Mouse (Mus musculus): ENCODE data around the gene Ccl5. TPM values are rescaled to one million over a fixed set of nuclear protein-coding genes. Genes with fewer than 3 reads are reported as not detected.

Gene Ccl5
- total RNA-seq (2018; cell fraction: chromatin; rRNA removed) = 1,000 to 10,000 TPM in 11 of 26 experiments, 100 to 1,000 TPM in 8, 10 to 100 TPM in 5, 1 to 10 TPM in 2; 2.2 to 3,982 (median 702) TPM
- total RNA-seq (2018; cell fraction: cytosol; rRNA removed) = over 10,000 TPM in 13 of 26 experiments, 1,000 to 10,000 TPM in 2, 100 to 1,000 TPM in 6, 10 to 100 TPM in 5; 36.9 to 23,037 (median 8,667) TPM
- 1,000 to 10,000 TPM in 18 of 26 experiments, 100 to 1,000 TPM in 2, 10 to 100 TPM in 6; 20.5 to 8,493 (median 2,733) TPM for total RNA-seq (2018; cell fraction: nucleus; rRNA removed)
- polyA plus RNA-seq (2018) = 67.6 to 220 TPM (median 169 TPM) in 3 replicates

- no peak within 1 kb of the TSS for H3K4me3 ChIP-seq (ENCODE audit: inconsistent target)
- WGBS (ENCODE audit: missing documents) = 84% methylated on average over 4 of the region's 5 CpGs
Measured at GRCm38 (mm10) chr11:83530360-83530759, at the start of gene Ccl5. TSS of gene Ccl5 (minus strand) at chr11:83530518.

GRCm38 (mm10) chr11:83578999-83579398, 48.7 kb upstream of the Ccl5 start:
- peaks cover 36% of the 10 kb centered on the region for H3K79me2 ChIP-seq (ENCODE audit: inconsistent target)
- H3K27ac ChIP-seq = peak overlapping the region; percentile 94
- WGBS (ENCODE audit: missing documents) = 53% methylated on average over 3 of the region's 3 CpGs
- H3K4me3 ChIP-seq (ENCODE audit: inconsistent target) = peak overlapping the region; percentile 51; the same call in 1 of the 2 replicates
- peaks cover 10% of the 10 kb centered on the region; the same call in 1 of the 2 replicates for H3K36me3 ChIP-seq (ENCODE audit: inconsistent target)

More at GRCm38 (mm10) chr11:83530360-83530759, at the start of gene Ccl5:
- H3K27ac ChIP-seq = no peak within 1 kb of the TSS
- no peaks in the 10 kb centered on the region for H3K36me3 ChIP-seq (ENCODE audit: inconsistent target)
- H3K79me2 ChIP-seq (ENCODE audit: inconsistent target) = no peaks in the 10 kb centered on the region

GRCm38 (mm10) chr11:83578186-83578760, 48.0 kb upstream of the Ccl5 start, which contains the start of gene Ccl9:
TSS of gene Ccl9 (minus strand) at chr11:83578636.
- Histone ChIP-seq H3K27ac (peak within 1 kb of the TSS; percentile 94), H3K36me3 (ENCODE audit: inconsistent target) (peaks cover 18% of the 10 kb centered on the region; the same call in 1 of the 2 replicates), H3K79me2 (ENCODE audit: inconsistent target) (peaks cover 36% of the 10 kb centered on the region), H3K4me3 (ENCODE audit: inconsistent target) (peak within 1 kb of the TSS; percentile 51)
- WGBS (ENCODE audit: missing documents) = 27% methylated on average over 2 of the region's 2 CpGs

GRCm38 (mm10) chr11:83576927-83577555, 46.7 kb upstream of the Ccl5 start:
- H3K79me2 ChIP-seq (ENCODE audit: inconsistent target) = peaks cover 36% of the 10 kb centered on the region
- peak overlapping the region; percentile 94 for H3K27ac ChIP-seq
- 10% methylated on average over 4 of the region's 4 CpGs for WGBS (ENCODE audit: missing documents)
- H3K4me3 ChIP-seq (ENCODE audit: inconsistent target) = peak overlapping the region; percentile 51
- peaks cover 19% of the 10 kb centered on the region; the same call in 1 of the 2 replicates for H3K36me3 ChIP-seq (ENCODE audit: inconsistent target)

- H3K36me3 ChIP-seq (ENCODE audit: inconsistent target) = peaks cover 19% of the 10 kb centered on the region; the same call in 1 of the 2 replicates
- 66% methylated on average over 9 of the region's 9 CpGs for WGBS (ENCODE audit: missing documents)
- peak overlapping the region; percentile 78 for H3K27ac ChIP-seq
- peaks cover 28% of the 10 kb centered on the region for H3K79me2 ChIP-seq (ENCODE audit: inconsistent target)
- H3K4me3 ChIP-seq (ENCODE audit: inconsistent target) = no peak overlapping the region
Measured at GRCm38 (mm10) chr11:83572834-83573233, 42.5 kb upstream of the Ccl5 start.

- Histone ChIP-seq H3K27ac (peak overlapping the region; percentile 78), H3K36me3 (ENCODE audit: inconsistent target) (peaks cover 19% of the 10 kb centered on the region; the same call in 1 of the 2 replicates), H3K79me2 (ENCODE audit: inconsistent target) (peaks cover 27% of the 10 kb centered on the region), H3K4me3 (ENCODE audit: inconsistent target) (no peak overlapping the region)
- under 1% methylated on average over 8 of the region's 8 CpGs for WGBS (ENCODE audit: missing documents)
Measured at GRCm38 (mm10) chr11:83572223-83572622, 41.9 kb upstream of the Ccl5 start.

GRCm38 (mm10) chr11:83570189-83570588, 39.9 kb upstream of the Ccl5 start:
- Histone ChIP-seq H3K36me3 (ENCODE audit: inconsistent target) (0 out of 2 replicates have a peak, but pooled peaks cover 8% of the 10 kb centered on the region), H3K79me2 (ENCODE audit: inconsistent target) (peaks cover 9% of the 10 kb centered on the region), H3K27ac (0 out of 2 replicates have a peak overlapping the region, but pooled peaks have one; percentile 12), H3K4me3 (ENCODE audit: inconsistent target) (no peak overlapping the region)
- 13% methylated on average over 2 of the region's 2 CpGs for WGBS (ENCODE audit: missing documents)

- H3K27ac ChIP-seq = no peak overlapping the region
- 51% methylated on average over 7 of the region's 7 CpGs for WGBS (ENCODE audit: missing documents)
- no peak overlapping the region for H3K4me3 ChIP-seq (ENCODE audit: inconsistent target)
- H3K36me3 ChIP-seq (ENCODE audit: inconsistent target) = 0 out of 2 replicates have a peak, but pooled peaks cover 8% of the 10 kb centered on the region
- no peaks in the 10 kb centered on the region for H3K79me2 ChIP-seq (ENCODE audit: inconsistent target)
Measured at GRCm38 (mm10) chr11:83569249-83569648, 38.9 kb upstream of the Ccl5 start.

- 53% methylated on average over 3 of the region's 3 CpGs for WGBS (ENCODE audit: missing documents)
- H3K79me2 ChIP-seq (ENCODE audit: inconsistent target) = no peaks in the 10 kb centered on the region
- H3K27ac ChIP-seq = no peak overlapping the region
- no peak overlapping the region for H3K4me3 ChIP-seq (ENCODE audit: inconsistent target)
- 0 out of 2 replicates have a peak, but pooled peaks cover 6% of the 10 kb centered on the region for H3K36me3 ChIP-seq (ENCODE audit: inconsistent target)
Measured at GRCm38 (mm10) chr11:83568786-83569185, 38.5 kb upstream of the Ccl5 start.

GRCm38 (mm10) chr11:83568061-83568460, 37.7 kb upstream of the Ccl5 start:
- Histone ChIP-seq H3K79me2 (ENCODE audit: inconsistent target) (no peaks in the 10 kb centered on the region), H3K27ac (no peak overlapping the region), H3K4me3 (ENCODE audit: inconsistent target) (no peak overlapping the region), H3K36me3 (ENCODE audit: inconsistent target) (no peaks in the 10 kb centered on the region)
- WGBS (ENCODE audit: missing documents) = 91% methylated on average over 9 of the region's 9 CpGs

- H3K27ac ChIP-seq = no peak overlapping the region
- no peaks in the 10 kb centered on the region for H3K36me3 ChIP-seq (ENCODE audit: inconsistent target)
- no peaks in the 10 kb centered on the region for H3K79me2 ChIP-seq (ENCODE audit: inconsistent target)
- H3K4me3 ChIP-seq (ENCODE audit: inconsistent target) = no peak overlapping the region
- WGBS (ENCODE audit: missing documents) = 96% methylated on average over 7 of the region's 7 CpGs
Measured at GRCm38 (mm10) chr11:83567311-83567710, 37.0 kb upstream of the Ccl5 start.

GRCm38 (mm10) chr11:83566617-83567016, 36.3 kb upstream of the Ccl5 start:
- no peaks in the 10 kb centered on the region for H3K79me2 ChIP-seq (ENCODE audit: inconsistent target)
- no peak overlapping the region for H3K27ac ChIP-seq
- no peak overlapping the region for H3K4me3 ChIP-seq (ENCODE audit: inconsistent target)
- H3K36me3 ChIP-seq (ENCODE audit: inconsistent target) = no peaks in the 10 kb centered on the region

GRCm38 (mm10) chr11:83563754-83564153, 33.4 kb upstream of the Ccl5 start:
- Histone ChIP-seq H3K36me3 (ENCODE audit: inconsistent target) (no peaks in the 10 kb centered on the region), H3K79me2 (ENCODE audit: inconsistent target) (no peaks in the 10 kb centered on the region)
- 82% methylated on average over 2 of the region's 2 CpGs for WGBS (ENCODE audit: missing documents)

GRCm38 (mm10) chr11:83562311-83562887, 32.1 kb upstream of the Ccl5 start:
- 70% methylated on average over 6 of the region's 6 CpGs for WGBS (ENCODE audit: missing documents)
- Histone ChIP-seq H3K27ac (no peak overlapping the region), H3K36me3 (ENCODE audit: inconsistent target) (no peaks in the 10 kb centered on the region), H3K79me2 (ENCODE audit: inconsistent target) (no peaks in the 10 kb centered on the region), H3K4me3 (ENCODE audit: inconsistent target) (no peak overlapping the region)

More at GRCm38 (mm10) chr11:83563754-83564153, 33.4 kb upstream of the Ccl5 start:
- Histone ChIP-seq H3K4me3 (ENCODE audit: inconsistent target) (no peak overlapping the region), H3K27ac (no peak overlapping the region)

Measured in macrophage (primary cell).